8 mouse cellular contexts compared by ENCODE assay signal in genomic region chr15:97705211-97706050, GRCm38 (mm10). TPM values are rescaled to one million over a fixed set of nuclear protein-coding genes. Genes with fewer than 3 reads are reported as not detected.
A peak's percentile ranks its signal among the peaks of the same experiment; 100 is the strongest.
DNase-seq lines count a peak whose midpoint lies in the region; ATAC-seq and TF ChIP-seq lines count a peak whose summit lies in the region.

Gene Rpap3, minus strand, starts transcription at chr15:97705825.

- no peaks in the 10 kb centered on the region for H3K9me3 ChIP-seq in embryonic facial prominence, embryonic 15.5 days (replicated peaks)
- H3K9me3 ChIP-seq in kidney, embryonic 14.5 days (ENCODE audit: control insufficient read depth, low read length): no peaks in the 10 kb centered on the region
- H3K9me3 ChIP-seq in limb, embryonic 14.5 days (ENCODE audit: control insufficient read depth, low read length): no peaks in the 10 kb centered on the region
- no peaks in the 10 kb centered on the region for H3K9me3 ChIP-seq in midbrain, embryonic 16.5 days (replicated peaks; ENCODE audit: control insufficient read depth, low read length, poor library complexity, severe bottlenecking)

- H3K36me3 ChIP-seq in embryonic facial prominence, embryonic 15.5 days: peaks cover 17% of the 10 kb centered on the region
- peaks cover 22% of the 10 kb centered on the region for H3K36me3 ChIP-seq in kidney, embryonic 14.5 days (ENCODE audit: control insufficient read depth, insufficient read depth, low read length)
- H3K36me3 ChIP-seq in limb, embryonic 14.5 days (ENCODE audit: control insufficient read depth, insufficient read depth, low read length): peaks cover 27% of the 10 kb centered on the region
- H3K36me3 ChIP-seq in midbrain, embryonic 16.5 days (ENCODE audit: control insufficient read depth, insufficient read depth, low read length): peaks cover 15% of the 10 kb centered on the region

- peak within 1 kb of the TSS; percentile 93 for H3K9ac ChIP-seq in embryonic facial prominence, embryonic 15.5 days
- peak within 1 kb of the TSS; percentile 96 for H3K9ac ChIP-seq in kidney, embryonic 14.5 days (ENCODE audit: low read depth, low read length)
- peak within 1 kb of the TSS; percentile 91 for H3K9ac ChIP-seq in limb, embryonic 14.5 days (ENCODE audit: low read depth, low read length, severe bottlenecking)
- H3K9ac ChIP-seq in midbrain, embryonic 16.5 days (ENCODE audit: low read depth, low read length): peak within 1 kb of the TSS; percentile 98

- peak within 1 kb of the TSS; percentile 90 for H3K4me3 ChIP-seq in bone marrow macrophage, adult 2 months (ENCODE audit: insufficient read depth, low read length)
- H3K4me3 ChIP-seq in embryonic facial prominence, embryonic 15.5 days (replicated peaks): peak within 1 kb of the TSS; percentile 94
- H3K4me3 ChIP-seq in kidney, embryonic 14.5 days (ENCODE audit: low read length): peak within 1 kb of the TSS; percentile 96
- peak within 1 kb of the TSS; percentile 80 for H3K4me3 ChIP-seq in limb, embryonic 14.5 days (replicated peaks; ENCODE audit: low read length)
- peak within 1 kb of the TSS; percentile 100 for H3K4me3 ChIP-seq in midbrain, embryonic 16.5 days (ENCODE audit: low read depth, low read length)

- under 1% methylated on average over 70 of the region's 71 CpGs for WGBS in embryonic facial prominence, embryonic 15.5 days
- under 1% methylated on average over 64 of the region's 71 CpGs for WGBS in kidney, embryonic 14.5 days
- under 1% methylated on average over 49 of the region's 71 CpGs for WGBS in limb, embryonic 14.5 days
- under 1% methylated on average over 58 of the region's 71 CpGs for WGBS in midbrain, embryonic 16.5 days

- H3K4me2 ChIP-seq in embryonic facial prominence, embryonic 15.5 days (replicated peaks): peak within 1 kb of the TSS; percentile 75
- H3K4me2 ChIP-seq in kidney, embryonic 14.5 days (replicated peaks; ENCODE audit: low read depth, low read length): peak within 1 kb of the TSS; percentile 82
- peak within 1 kb of the TSS; percentile 82 for H3K4me2 ChIP-seq in limb, embryonic 14.5 days (replicated peaks; ENCODE audit: low read depth, low read length, severe bottlenecking)
- H3K4me2 ChIP-seq in midbrain, embryonic 16.5 days (ENCODE audit: low read length): peak within 1 kb of the TSS; percentile 89

- no peak for TF ChIP-seq POLR2A in bone marrow macrophage, adult 2 months (IDR thresholded peaks at IDR 0.05; ENCODE audit: borderline replicate concordance, low read depth, low read length)
- peak; percentile 90; the same call in 1 of the 2 replicates for TF ChIP-seq POLR2A in limb, embryonic 14.5 days (IDR thresholded peaks at IDR 0.05; ENCODE audit: borderline replicate concordance, extremely low read depth, insufficient read depth, insufficient read length)

- peak; percentile 82 to 84 for DNase-seq in B cell, adult 2 months
- peak; percentile 84 to 85 for DNase-seq in heart, adult 9 months (ENCODE audit: low spot score in 2 of 2)
- DNase-seq in limb, embryonic 14.5 days (ENCODE audit: low spot score): peak; percentile 86
- DNase-seq in spleen, postnatal 10 days (ENCODE audit: low spot score in 2 of 2): peak; percentile 72 to 86

- ATAC-seq in embryonic facial prominence, embryonic 15.5 days (ENCODE audit: insufficient number of reproducible peaks, low FRiP score, low TSS enrichment, low read depth): peak; percentile 89
- peak; percentile 92 for ATAC-seq in kidney, embryonic 14.5 days (ENCODE audit: low FRiP score, low TSS enrichment)
- ATAC-seq in limb, embryonic 14.5 days (ENCODE audit: low FRiP score, low read depth): peak; percentile 91
- ATAC-seq in midbrain, embryonic 16.5 days: peak; percentile 93

- TF ChIP-seq CTCF in bone marrow macrophage, adult 2 months (IDR thresholded peaks at IDR 0.05; ENCODE audit: low read depth, low read length): no peak

- peaks cover 2% of the 10 kb centered on the region; the same call in 1 of the 2 replicates for H3K4me1 ChIP-seq in bone marrow macrophage, adult 2 months (ENCODE audit: control insufficient read depth, insufficient read depth, low read length)
- peaks cover 12% of the 10 kb centered on the region; the same call in 1 of the 2 replicates for H3K4me1 ChIP-seq in embryonic facial prominence, embryonic 15.5 days
- peaks cover 11% of the 10 kb centered on the region; the same call in 1 of the 2 replicates for H3K4me1 ChIP-seq in kidney, embryonic 14.5 days (ENCODE audit: control insufficient read depth, insufficient read depth, low read length)
- H3K4me1 ChIP-seq in limb, embryonic 14.5 days (ENCODE audit: control insufficient read depth, insufficient read depth, low read length): peaks cover 9% of the 10 kb centered on the region
- peaks cover 11% of the 10 kb centered on the region for H3K4me1 ChIP-seq in midbrain, embryonic 16.5 days (ENCODE audit: control insufficient read depth, insufficient read depth, low read length)

- H3K27ac ChIP-seq in bone marrow macrophage, adult 2 months (ENCODE audit: insufficient read depth, low read depth, low read length): no peak within 1 kb of the TSS
- peak within 1 kb of the TSS; percentile 65 for H3K27ac ChIP-seq in embryonic facial prominence, embryonic 15.5 days (replicated peaks)
- H3K27ac ChIP-seq in kidney, embryonic 14.5 days (ENCODE audit: low read depth, low read length): peak within 1 kb of the TSS; percentile 51; the same call in 1 of the 2 replicates
- peak within 1 kb of the TSS; percentile 8; the same call in 1 of the 2 replicates for H3K27ac ChIP-seq in limb, embryonic 14.5 days (replicated peaks; ENCODE audit: low read depth, low read length)
- H3K27ac ChIP-seq in midbrain, embryonic 16.5 days (ENCODE audit: low read length): peak within 1 kb of the TSS; percentile 77; the same call in 1 of the 2 replicates

- no peaks in the 10 kb centered on the region for H3K27me3 ChIP-seq in embryonic facial prominence, embryonic 15.5 days
- H3K27me3 ChIP-seq in kidney, embryonic 14.5 days (ENCODE audit: control insufficient read depth, insufficient read depth, low read length): no peaks in the 10 kb centered on the region
- H3K27me3 ChIP-seq in limb, embryonic 14.5 days (ENCODE audit: control insufficient read depth, insufficient read depth, low read length): no peaks in the 10 kb centered on the region
- no peaks in the 10 kb centered on the region for H3K27me3 ChIP-seq in midbrain, embryonic 16.5 days (ENCODE audit: control insufficient read depth, insufficient read depth, low read depth, low read length)

RNA-seq across cellular contexts. Expression of gene Rpap3, which starts in this region (rescaled TPM):
- 9.9 and 10.4 TPM in 2 replicates for polyA plus RNA-seq in bone marrow macrophage, adult 2 months (2012; ENCODE audit: insufficient read depth, insufficient read length, missing spikeins)
- 19.7 and 24.0 TPM in 2 replicates for polyA plus RNA-seq in embryonic facial prominence, embryonic 15.5 days (2015; fragmentation: Nextera tagmentation; extraction: Ambion mirVana)
- 37.2 and 47.2 TPM in 2 replicates for polyA plus RNA-seq in kidney, embryonic 14.5 days (2014; fragmentation: Nextera tagmentation; extraction: Ambion mirVana)
- 15.2 and 22.7 TPM in 2 replicates for polyA plus RNA-seq in limb, embryonic 14.5 days (2012; rRNA removed)
- 31.1 and 31.4 TPM in 2 replicates for polyA plus RNA-seq in limb, embryonic 14.5 days (2014; fragmentation: Nextera tagmentation; extraction: Ambion mirVana)
- polyA plus RNA-seq in midbrain, embryonic 16.5 days (2015; fragmentation: Nextera tagmentation; extraction: Ambion mirVana): 37.3 and 41.9 TPM in 2 replicates
